Mouse (Mus musculus): ENCODE measurements around the gene Clic4. TPM values are rescaled to one million over a fixed set of nuclear protein-coding genes. Genes with fewer than 3 reads are reported as not detected.

Clic4 gene
- polyA plus RNA-seq, 1 experiment from 2014 or later: 141 TPM

DNA sequence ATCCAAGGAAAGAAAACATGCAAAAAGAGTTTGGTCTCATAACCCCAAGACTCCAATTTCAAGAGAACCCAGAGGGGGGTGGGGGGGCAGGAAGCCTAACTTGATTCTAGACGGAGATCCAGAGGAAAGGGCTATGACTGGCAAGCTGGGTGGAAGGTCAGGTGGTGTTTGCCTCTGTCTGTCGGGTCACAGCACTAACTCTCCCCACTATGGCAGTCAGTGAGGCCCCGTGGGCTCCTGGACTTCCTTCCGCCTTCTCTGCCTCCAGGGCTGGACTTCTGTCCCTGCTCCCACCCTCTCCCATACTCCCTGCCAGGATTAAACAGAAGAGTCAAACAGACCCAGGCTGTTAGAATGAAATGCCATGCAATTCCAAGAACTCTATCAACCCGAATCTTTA, 30.9 kb downstream of the Clic4 start:
- WGBS: 49% methylated on average over 5 of the region's 5 CpGs
- H3K9ac ChIP-seq (ENCODE audit: low read length): no peak overlapping the region
- H3K4me2 ChIP-seq (ENCODE audit: low read depth, severe bottlenecking): no peak overlapping the region
- DNase-seq (ENCODE audit: low spot score) (no peak), ATAC-seq (ENCODE audit: insufficient number of reproducible peaks, low FRiP score, low TSS enrichment, low read depth) (no peak)
- H3K4me3 ChIP-seq (ENCODE audit: low read depth, low read length): no peak overlapping the region
- H3K36me3 ChIP-seq (ENCODE audit: control insufficient read depth, insufficient read depth, low read length): no peaks in the 10 kb centered on the region
- no peaks in the 10 kb centered on the region for H3K4me1 ChIP-seq (ENCODE audit: control insufficient read depth, insufficient read depth, low read length)
- H3K9me3 ChIP-seq (ENCODE audit: control insufficient read depth, low read length): no peaks in the 10 kb centered on the region
- no peak overlapping the region for H3K27ac ChIP-seq (replicated peaks; ENCODE audit: low read depth, low read length)
- no peaks in the 10 kb centered on the region for H3K27me3 ChIP-seq (ENCODE audit: control insufficient read depth, insufficient read depth, low read length)

DNA sequence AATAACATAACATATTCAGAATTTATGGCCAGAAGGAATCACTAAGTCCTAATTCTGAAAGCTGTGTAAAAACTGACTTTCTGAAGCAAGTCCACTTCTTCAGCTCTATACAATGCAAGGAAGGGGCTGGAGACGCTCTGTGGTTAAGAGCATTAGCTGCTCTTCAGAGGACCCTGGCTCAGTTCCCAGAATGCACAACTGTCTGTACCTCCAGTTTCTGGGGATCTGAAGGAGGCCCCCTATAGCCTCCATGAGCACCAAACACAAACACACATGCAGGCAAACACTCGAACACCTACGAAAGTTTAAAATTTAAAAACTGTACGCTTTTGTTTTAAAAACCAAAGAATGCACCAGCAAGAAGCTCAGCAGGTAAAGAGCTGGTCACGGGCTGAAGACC, 31.5 kb downstream of the Clic4 start:
- H3K27ac ChIP-seq (replicated peaks; ENCODE audit: low read depth, low read length): no peak overlapping the region
- no peak overlapping the region for H3K4me3 ChIP-seq (ENCODE audit: low read depth, low read length)
- no peaks in the 10 kb centered on the region for H3K4me1 ChIP-seq (ENCODE audit: control insufficient read depth, insufficient read depth, low read length)
- no peaks in the 10 kb centered on the region for H3K36me3 ChIP-seq (ENCODE audit: control insufficient read depth, insufficient read depth, low read length)
- DNase-seq (ENCODE audit: low spot score) (no peak), ATAC-seq (ENCODE audit: insufficient number of reproducible peaks, low FRiP score, low TSS enrichment, low read depth) (no peak)
- H3K9ac ChIP-seq (ENCODE audit: low read length): no peak overlapping the region
- WGBS: 94% methylated on average over 5 of the region's 5 CpGs
- no peaks in the 10 kb centered on the region for H3K27me3 ChIP-seq (ENCODE audit: control insufficient read depth, insufficient read depth, low read length)
- no peaks in the 10 kb centered on the region for H3K9me3 ChIP-seq (ENCODE audit: control insufficient read depth, low read length)
- H3K4me2 ChIP-seq (ENCODE audit: low read depth, severe bottlenecking): no peak overlapping the region

DNA sequence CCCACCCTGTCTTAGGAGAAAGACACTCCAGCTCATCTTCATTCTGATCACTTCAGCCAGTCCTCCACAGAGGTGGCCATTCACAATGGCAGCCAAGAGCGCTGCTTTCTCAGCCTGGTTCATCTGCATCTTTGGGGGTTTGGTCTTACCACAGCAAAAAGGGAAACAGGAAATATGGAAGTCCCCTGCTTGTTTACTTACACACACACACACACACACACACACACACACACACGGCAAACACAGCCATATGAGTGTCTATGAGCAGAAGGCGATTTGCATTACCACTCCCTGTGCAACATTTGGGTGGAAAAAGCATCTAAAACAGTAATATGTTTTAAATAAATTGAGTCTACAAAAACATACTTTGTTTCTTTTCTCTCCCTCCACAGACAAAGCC, 32.3 kb downstream of the Clic4 start:
- WGBS: 91% methylated on average over 3 of the region's 3 CpGs
- Histone ChIP-seq H3K4me2 (ENCODE audit: low read depth, severe bottlenecking) (no peak overlapping the region), H3K27ac (replicated peaks; ENCODE audit: low read depth, low read length) (no peak overlapping the region), H3K4me3 (ENCODE audit: low read depth, low read length) (no peak overlapping the region), H3K4me1 (ENCODE audit: control insufficient read depth, insufficient read depth, low read length) (no peaks in the 10 kb centered on the region), H3K27me3 (ENCODE audit: control insufficient read depth, insufficient read depth, low read length) (no peaks in the 10 kb centered on the region), H3K9me3 (ENCODE audit: control insufficient read depth, low read length) (no peaks in the 10 kb centered on the region), H3K36me3 (ENCODE audit: control insufficient read depth, insufficient read depth, low read length) (no peaks in the 10 kb centered on the region), H3K9ac (ENCODE audit: low read length) (no peak overlapping the region)
- no peak for DNase-seq (ENCODE audit: low spot score)
- ATAC-seq (ENCODE audit: insufficient number of reproducible peaks, low FRiP score, low TSS enrichment, low read depth): no peak

DNA sequence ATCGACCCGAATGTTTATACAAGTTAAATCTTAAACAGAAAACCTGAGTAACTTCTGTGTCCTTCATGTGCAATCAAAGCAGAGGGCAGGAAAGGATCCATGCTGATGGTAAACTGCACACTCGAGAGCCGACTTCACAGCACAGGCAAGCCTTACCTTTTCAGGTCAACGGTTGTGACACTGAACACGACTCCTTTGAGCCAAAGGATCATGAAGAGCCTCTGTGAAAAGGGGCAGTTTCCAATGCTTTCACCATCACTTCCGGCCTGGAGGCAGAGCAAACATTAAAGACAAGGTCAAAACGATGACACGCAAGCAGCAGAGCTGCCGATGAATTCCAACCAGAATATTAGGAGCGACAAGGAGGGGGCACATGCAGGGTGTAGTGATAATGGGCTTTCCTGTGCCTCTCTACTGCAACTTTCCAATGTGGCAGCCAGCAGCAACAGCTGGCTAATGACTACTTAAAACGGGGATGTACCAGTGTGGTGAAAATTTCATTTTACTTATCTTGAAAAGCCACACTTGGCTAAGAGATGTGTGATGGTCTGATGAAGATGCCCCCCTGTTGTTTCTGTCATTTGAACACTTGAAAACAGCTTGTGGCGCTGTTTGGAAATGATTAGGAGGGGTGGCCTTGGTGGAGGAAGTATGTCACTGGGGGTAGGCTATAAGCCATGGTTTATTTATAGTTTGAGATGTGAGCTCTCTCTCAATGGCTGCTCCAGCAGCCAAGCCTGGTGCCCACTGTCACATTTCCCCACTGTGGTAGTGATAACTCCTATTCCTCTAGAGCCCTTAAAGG, 33.7 kb downstream of the Clic4 start:
- WGBS: 90% methylated on average over 13 of the region's 13 CpGs
- Histone ChIP-seq H3K9me3 (ENCODE audit: control insufficient read depth, low read length) (no peaks in the 10 kb centered on the region), H3K27ac (replicated peaks; ENCODE audit: low read depth, low read length) (no peak overlapping the region), H3K4me1 (ENCODE audit: control insufficient read depth, insufficient read depth, low read length) (no peaks in the 10 kb centered on the region), H3K36me3 (ENCODE audit: control insufficient read depth, insufficient read depth, low read length) (no peaks in the 10 kb centered on the region), H3K4me3 (ENCODE audit: low read depth, low read length) (no peak overlapping the region), H3K9ac (ENCODE audit: low read length) (no peak overlapping the region), H3K27me3 (ENCODE audit: control insufficient read depth, insufficient read depth, low read length) (no peaks in the 10 kb centered on the region), H3K4me2 (ENCODE audit: low read depth, severe bottlenecking) (no peak overlapping the region)
- ATAC-seq (ENCODE audit: insufficient number of reproducible peaks, low FRiP score, low TSS enrichment, low read depth) (no peak), DNase-seq (ENCODE audit: low spot score) (no peak)

DNA sequence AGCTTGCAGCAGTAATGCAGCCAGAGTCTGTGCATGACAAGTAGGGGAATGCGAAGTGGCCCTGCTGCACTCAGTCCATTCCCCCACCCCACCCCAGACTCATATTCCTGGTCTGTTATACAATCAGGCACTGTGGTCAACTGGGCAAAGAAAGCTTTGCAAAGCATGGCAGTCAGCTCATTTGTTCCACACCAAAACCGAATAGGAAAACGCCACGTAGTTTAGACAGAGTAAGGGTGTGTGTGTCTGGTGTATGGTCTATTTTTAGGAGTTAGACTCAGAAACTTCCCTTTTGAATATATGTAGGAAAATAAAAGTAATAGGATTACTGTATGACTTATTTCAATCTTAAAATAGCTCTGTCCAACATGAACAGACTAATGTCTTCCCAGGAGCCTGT, 36.0 kb downstream of the Clic4 start:
- Histone ChIP-seq H3K9ac (ENCODE audit: low read length) (no peak overlapping the region), H3K36me3 (ENCODE audit: control insufficient read depth, insufficient read depth, low read length) (no peaks in the 10 kb centered on the region), H3K27ac (replicated peaks; ENCODE audit: low read depth, low read length) (no peak overlapping the region), H3K4me3 (ENCODE audit: low read depth, low read length) (no peak overlapping the region), H3K27me3 (ENCODE audit: control insufficient read depth, insufficient read depth, low read length) (no peaks in the 10 kb centered on the region), H3K4me2 (ENCODE audit: low read depth, severe bottlenecking) (no peak overlapping the region), H3K9me3 (ENCODE audit: control insufficient read depth, low read length) (no peaks in the 10 kb centered on the region), H3K4me1 (ENCODE audit: control insufficient read depth, insufficient read depth, low read length) (no peaks in the 10 kb centered on the region)
- DNase-seq (ENCODE audit: low spot score) (no peak), ATAC-seq (ENCODE audit: insufficient number of reproducible peaks, low FRiP score, low TSS enrichment, low read depth) (no peak)
- WGBS: 94% methylated on average over 4 of the region's 4 CpGs

DNA sequence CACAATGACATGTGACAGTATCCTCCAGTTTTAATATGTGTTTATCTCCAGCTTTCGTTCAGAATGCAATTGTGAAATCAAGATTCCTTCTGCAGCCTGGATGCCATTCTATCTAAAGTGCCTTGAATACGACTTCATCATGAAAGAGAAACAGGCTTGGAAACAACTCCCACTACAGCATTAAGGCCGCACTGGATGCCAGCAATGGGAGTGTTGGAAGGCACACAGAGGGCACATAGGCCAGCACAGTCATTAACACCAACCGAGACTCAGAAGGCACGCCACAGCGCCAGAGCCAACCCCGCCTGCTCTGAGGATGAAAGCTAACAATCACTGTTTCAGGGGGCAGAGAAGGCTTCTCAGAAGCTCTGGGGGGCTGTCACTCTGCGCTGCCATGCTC, 37.1 kb downstream of the Clic4 start:
- Histone ChIP-seq H3K36me3 (ENCODE audit: control insufficient read depth, insufficient read depth, low read length) (no peaks in the 10 kb centered on the region), H3K4me1 (ENCODE audit: control insufficient read depth, insufficient read depth, low read length) (no peaks in the 10 kb centered on the region), H3K27ac (replicated peaks; ENCODE audit: low read depth, low read length) (no peak overlapping the region), H3K4me2 (ENCODE audit: low read depth, severe bottlenecking) (no peak overlapping the region), H3K27me3 (ENCODE audit: control insufficient read depth, insufficient read depth, low read length) (no peaks in the 10 kb centered on the region), H3K9ac (ENCODE audit: low read length) (no peak overlapping the region), H3K4me3 (ENCODE audit: low read depth, low read length) (no peak overlapping the region), H3K9me3 (ENCODE audit: control insufficient read depth, low read length) (no peaks in the 10 kb centered on the region)
- 83% methylated on average over 8 of the region's 8 CpGs for WGBS
- DNase-seq (ENCODE audit: low spot score): no peak
- no peak for ATAC-seq (ENCODE audit: insufficient number of reproducible peaks, low FRiP score, low TSS enrichment, low read depth)

DNA sequence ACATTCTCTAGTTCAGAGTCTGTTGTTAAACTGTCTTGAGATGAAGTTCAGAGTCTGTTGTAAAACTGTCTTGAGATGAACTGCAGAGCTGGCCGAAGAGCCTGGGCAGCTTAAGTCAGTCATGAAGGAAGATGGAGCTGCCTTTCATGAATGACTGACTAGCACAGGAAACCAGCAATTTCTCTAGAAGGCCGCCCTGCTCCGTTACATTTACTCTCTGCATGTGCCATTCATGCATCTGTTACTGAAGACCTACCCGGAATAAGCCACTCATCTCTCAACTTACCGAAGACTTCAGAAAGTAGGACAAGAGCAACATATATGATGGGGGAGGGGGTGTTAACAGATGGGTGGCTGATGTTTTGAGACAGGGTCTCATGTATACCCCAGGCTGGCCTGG, 40.1 kb downstream of the Clic4 start:
- DNase-seq (ENCODE audit: low spot score): no peak
- 46% methylated on average over 5 of the region's 5 CpGs for WGBS
- Histone ChIP-seq H3K27me3 (ENCODE audit: control insufficient read depth, insufficient read depth, low read length) (no peaks in the 10 kb centered on the region), H3K4me2 (ENCODE audit: low read depth, severe bottlenecking) (no peak overlapping the region), H3K36me3 (ENCODE audit: control insufficient read depth, insufficient read depth, low read length) (no peaks in the 10 kb centered on the region), H3K4me1 (ENCODE audit: control insufficient read depth, insufficient read depth, low read length) (no peaks in the 10 kb centered on the region), H3K27ac (replicated peaks; ENCODE audit: low read depth, low read length) (no peak overlapping the region), H3K9ac (ENCODE audit: low read length) (no peak overlapping the region), H3K4me3 (ENCODE audit: low read depth, low read length) (no peak overlapping the region), H3K9me3 (ENCODE audit: control insufficient read depth, low read length) (no peaks in the 10 kb centered on the region)
- no peak for ATAC-seq (ENCODE audit: insufficient number of reproducible peaks, low FRiP score, low TSS enrichment, low read depth)

DNA sequence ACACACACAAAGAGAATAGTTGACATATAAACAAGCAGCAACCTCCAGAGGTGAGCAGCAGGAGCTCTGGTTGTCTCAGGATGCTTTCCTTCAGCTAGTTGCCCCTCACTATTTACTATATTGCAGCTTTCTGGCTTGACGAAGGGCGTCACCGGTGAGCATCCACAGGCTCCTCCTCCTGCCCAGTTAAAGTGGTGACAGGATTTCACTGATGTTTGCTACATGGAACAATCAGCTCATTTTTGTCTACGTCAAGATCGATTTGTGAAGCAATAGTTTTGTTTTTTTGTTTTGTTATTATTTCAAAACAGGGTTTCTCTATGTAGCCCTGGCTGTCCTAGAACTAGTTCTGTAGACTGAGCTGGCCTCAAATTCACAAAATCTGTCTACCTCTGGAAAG, 41.1 kb downstream of the Clic4 start:
- Histone ChIP-seq H3K4me3 (ENCODE audit: low read depth, low read length) (no peak overlapping the region), H3K36me3 (ENCODE audit: control insufficient read depth, insufficient read depth, low read length) (no peaks in the 10 kb centered on the region), H3K9me3 (ENCODE audit: control insufficient read depth, low read length) (no peaks in the 10 kb centered on the region), H3K27ac (replicated peaks; ENCODE audit: low read depth, low read length) (no peak overlapping the region), H3K9ac (ENCODE audit: low read length) (no peak overlapping the region), H3K4me2 (ENCODE audit: low read depth, severe bottlenecking) (no peak overlapping the region), H3K27me3 (ENCODE audit: control insufficient read depth, insufficient read depth, low read length) (no peaks in the 10 kb centered on the region), H3K4me1 (ENCODE audit: control insufficient read depth, insufficient read depth, low read length) (no peaks in the 10 kb centered on the region)
- no peak for ATAC-seq (ENCODE audit: insufficient number of reproducible peaks, low FRiP score, low TSS enrichment, low read depth)
- DNase-seq (ENCODE audit: low spot score): no peak
- 85% methylated on average over 5 of the region's 5 CpGs for WGBS

DNA sequence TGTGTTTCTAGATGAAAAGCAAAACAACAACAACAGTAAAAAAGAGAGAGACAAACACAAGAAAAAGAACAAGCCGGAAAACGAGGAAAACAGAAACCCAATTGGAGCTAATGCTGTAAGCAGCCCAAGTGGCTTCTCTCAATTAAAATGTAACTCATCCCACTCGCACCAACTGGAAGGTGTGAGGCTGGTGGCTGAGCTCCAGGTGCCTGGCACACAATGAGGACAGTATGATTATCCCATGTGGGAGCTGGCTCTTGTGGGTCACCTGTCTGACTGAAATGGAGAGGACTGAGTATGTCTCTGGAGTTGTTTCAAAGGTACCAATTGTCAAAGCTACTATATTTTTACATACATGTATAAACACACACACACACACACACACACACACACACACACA, 41.5 kb downstream of the Clic4 start:
- H3K4me2 ChIP-seq (ENCODE audit: low read depth, severe bottlenecking): no peak overlapping the region
- H3K36me3 ChIP-seq (ENCODE audit: control insufficient read depth, insufficient read depth, low read length): no peaks in the 10 kb centered on the region
- no peak overlapping the region for H3K4me3 ChIP-seq (ENCODE audit: low read depth, low read length)
- 0 out of 2 replicates have a peak overlapping the region, but pooled peaks have one; percentile 21 for H3K27ac ChIP-seq (replicated peaks; ENCODE audit: low read depth, low read length)
- no peaks in the 10 kb centered on the region for H3K4me1 ChIP-seq (ENCODE audit: control insufficient read depth, insufficient read depth, low read length)
- ATAC-seq (ENCODE audit: insufficient number of reproducible peaks, low FRiP score, low TSS enrichment, low read depth) (no peak), DNase-seq (ENCODE audit: low spot score) (no peak)
- no peaks in the 10 kb centered on the region for H3K27me3 ChIP-seq (ENCODE audit: control insufficient read depth, insufficient read depth, low read length)
- no peaks in the 10 kb centered on the region for H3K9me3 ChIP-seq (ENCODE audit: control insufficient read depth, low read length)
- H3K9ac ChIP-seq (ENCODE audit: low read length): no peak overlapping the region
- WGBS: 72% methylated on average over 3 of the region's 3 CpGs

Data from limb, embryonic 11.5 days (tissue).